Mouse (Mus musculus): ENCODE measurements around the gene Rapgef2. TPM values are rescaled to one million over a fixed set of nuclear protein-coding genes. Genes with fewer than 3 reads are reported as not detected.

Gene Rapgef2
- 10 to 100 TPM; 34.9 to 35.6 TPM for total RNA-seq (2021)
- long read RNA-seq, experiment 1, partial matches to known transcripts = 9 of 14 reads
- long read RNA-seq, experiment 1, other reads (novel, unspliced or antisense) = 5 of 14 reads
- long read RNA-seq, experiment 2, partial matches to known transcripts = 5 of 10 reads
- long read RNA-seq, experiment 2, other reads (novel, unspliced or antisense) = 5 of 10 reads

DNA sequence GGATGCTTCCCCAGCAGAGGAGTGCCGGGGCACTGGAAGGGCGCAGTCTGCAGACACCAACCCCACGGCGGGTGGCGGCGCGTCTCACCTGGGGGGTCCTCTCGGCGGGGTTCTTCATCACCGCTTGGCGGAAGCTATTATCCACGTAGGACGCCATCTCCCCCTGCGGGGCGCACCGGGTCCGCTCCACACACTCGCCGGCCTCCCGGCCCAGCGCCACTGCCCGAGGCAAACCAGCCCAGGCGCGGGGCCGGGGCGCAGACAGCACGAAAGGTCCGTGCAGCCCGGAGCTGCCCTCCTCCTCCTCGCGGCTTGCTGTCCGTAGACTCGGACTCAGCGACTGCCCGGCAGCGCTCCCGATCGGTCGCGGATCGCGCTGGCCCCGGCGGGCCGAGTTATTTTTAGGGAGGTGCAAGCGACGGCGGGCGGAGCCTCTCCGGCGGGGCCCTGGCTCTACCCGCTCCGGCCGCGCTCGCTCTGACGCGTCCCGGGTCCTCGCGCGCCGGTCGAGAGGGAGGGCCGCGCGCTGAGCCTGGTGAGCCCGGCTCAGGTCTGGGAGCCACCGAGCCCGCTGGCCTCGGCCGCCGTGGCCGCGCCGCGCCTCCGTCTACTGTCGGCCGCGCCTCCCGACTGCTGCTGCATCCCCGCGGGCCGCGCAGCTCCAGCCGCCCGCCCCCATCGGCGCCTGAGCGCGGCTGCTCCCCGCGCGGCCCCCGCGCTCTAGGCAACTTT, at the start of gene Rapgef2:
Gene Rapgef2 (minus strand): TSS at position 142 of the 732 bp plus-strand sequence.
- DNase-seq = peak; percentile 86
- intact Hi-C loops (cut with DNase I) = loop anchor here (1.0 to 5.0 kb wide), 6 partner anchors 34 to 329 kb away; partner anchors contain the start of gene Ppid

DNA sequence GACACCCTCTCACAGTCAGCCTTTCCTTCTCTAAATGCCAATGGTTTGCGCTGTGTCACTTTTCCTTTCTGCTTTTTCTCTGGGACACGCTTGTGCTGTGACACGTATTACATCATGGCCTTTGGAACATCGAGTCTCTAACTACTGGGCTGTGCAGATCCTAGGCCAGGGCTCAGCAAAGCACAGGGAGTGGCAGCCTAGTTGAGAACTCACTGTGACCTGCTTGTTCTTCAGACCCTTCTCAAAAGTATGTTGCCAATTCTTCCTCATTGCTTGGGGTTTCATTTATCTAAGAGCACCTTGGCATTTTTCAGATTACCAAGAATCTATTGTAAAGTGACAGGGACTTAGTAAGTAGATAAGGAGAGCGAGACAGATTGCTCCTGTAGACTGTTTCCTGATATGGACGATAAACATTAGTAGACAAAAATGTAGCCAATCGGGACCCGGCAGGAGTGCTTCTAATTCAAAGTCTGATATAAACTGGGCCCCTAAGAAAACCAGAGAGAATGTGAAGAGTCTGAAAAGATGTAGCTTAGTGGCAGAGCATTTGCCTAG, 47.4 kb upstream of the Rapgef2 start:
- intact Hi-C loops (cut with DNase I) = no loop called here
- no peak for DNase-seq

DNA sequence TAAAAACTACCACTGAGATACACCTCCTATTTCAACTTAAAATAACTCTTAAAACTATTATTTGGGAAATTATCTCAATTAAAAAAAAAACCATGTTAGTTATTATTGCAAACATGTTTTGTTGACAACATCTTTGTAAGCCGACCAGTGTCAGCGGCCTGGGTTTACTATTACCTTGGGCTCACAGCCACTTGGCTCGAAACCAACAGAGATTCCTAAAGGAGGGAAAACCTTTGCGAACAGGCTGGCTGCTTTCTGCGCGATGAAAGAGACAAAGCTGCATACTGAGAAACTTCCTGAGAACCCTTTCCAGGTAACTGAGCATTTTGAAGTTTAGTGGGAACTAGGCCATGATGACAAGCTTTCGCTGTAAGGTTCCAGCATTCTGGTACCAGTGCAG, 46.7 kb upstream of the Rapgef2 start:
- DNase-seq = peak in 1 of 2 experiments; percentile 21
- intact Hi-C loops (cut with DNase I) = no loop called here

DNA sequence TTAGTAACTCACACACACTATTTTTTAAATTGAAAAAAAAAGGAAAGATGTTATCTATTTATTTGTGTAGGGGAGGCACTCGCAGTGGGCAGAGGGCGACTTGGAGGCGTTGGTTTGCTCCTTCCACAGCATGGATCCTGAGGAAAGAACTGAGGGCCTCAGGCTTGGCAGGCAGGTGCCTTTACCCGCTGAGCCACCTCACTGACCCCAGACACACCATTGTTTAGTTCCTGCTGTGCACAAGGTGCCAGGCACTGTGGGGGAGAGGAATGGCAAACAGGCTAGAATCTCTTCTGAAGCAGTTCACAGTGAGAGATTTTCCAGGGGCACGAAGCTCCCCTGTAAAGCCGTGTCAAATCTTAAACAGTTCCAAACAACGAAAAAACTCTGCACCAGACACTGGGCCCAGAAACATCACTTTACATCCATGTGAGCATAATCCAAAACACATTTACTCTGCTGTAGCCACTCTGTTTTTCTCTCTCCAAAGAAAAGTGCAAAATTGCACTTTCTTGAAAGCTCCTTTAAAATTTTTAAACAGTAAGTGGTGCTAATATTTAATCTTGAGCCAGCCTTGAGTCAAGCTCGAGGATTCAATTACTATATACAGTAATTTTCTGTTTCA, 43.5 kb upstream of the Rapgef2 start:
- intact Hi-C loops (cut with DNase I) = no loop called here
- DNase-seq = no peak

DNA sequence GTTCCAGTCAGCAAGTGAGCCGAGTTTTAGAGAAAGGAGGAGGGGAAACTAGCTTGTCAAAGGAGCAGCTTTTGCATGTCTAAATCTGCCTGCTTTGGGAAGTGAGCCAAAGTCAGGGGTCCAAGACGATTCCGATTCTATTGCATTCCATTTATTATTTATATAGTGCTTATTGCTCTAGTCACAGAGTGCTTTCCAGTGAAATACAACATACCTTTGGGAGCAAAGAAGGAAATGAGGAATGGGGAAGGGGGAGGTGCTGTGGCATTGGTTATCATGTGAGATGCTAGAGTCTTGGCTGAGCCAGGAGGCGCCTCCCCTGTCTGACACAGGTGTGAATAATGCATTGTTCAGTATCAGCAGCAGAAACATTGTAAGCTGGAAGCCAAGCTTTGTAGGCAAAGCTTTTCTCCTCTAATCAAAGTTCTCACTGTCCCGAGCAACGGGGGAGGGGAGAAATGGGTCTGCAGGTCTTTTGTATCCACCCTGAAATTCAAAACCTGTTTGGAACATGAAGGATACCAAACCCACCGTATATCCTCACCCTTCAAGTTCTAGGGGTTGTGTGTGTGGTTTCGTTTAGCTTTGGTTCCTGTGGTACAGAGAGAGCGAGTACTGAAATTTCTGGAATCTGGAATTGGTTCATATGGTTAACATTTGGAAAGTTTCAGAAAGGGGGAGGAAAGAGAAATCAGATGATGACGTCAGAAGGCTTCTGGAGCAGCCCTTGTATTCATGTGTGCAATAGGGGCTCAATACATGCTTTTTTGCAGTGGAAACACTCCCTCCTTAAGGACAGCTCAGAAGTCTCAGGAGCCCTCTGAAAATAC, 38.6 kb upstream of the Rapgef2 start:
- intact Hi-C loops (cut with DNase I) = no loop called here
- no peak for DNase-seq

DNA sequence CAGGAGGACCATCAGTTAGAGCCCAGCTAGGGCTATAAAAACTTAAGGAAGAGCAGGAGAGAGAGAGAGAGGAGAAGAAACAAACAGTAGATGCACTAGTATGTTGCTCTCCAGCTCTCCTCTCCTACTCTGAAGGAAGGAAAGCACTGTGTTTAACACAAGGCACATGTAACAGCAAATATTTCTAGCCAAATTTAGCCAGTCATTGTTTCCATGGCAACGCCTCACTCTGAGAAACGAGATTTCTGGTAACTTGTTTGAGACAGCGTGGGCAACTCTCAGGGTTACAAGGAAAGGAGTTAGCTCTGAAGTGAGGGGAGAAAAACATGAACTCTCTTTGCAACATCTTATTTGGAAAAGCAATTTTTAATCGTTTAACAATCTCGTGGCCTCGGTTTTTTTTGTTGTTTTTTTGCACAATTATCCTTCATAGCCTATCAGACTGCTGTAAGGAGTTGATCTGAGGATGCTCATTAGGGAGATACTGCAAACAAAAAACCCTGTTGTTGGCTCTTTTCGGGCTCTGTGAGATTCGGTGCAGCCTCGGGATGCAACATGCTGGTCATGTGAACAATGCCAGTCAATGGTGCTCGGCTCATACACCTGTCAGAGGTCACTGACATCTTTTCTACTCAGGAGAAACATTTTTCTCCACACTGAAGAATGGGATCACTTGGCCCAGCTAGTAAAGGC, 27.8 kb upstream of the Rapgef2 start:
- DNase-seq = no peak
- intact Hi-C loops (cut with DNase I) = no loop called here

DNA sequence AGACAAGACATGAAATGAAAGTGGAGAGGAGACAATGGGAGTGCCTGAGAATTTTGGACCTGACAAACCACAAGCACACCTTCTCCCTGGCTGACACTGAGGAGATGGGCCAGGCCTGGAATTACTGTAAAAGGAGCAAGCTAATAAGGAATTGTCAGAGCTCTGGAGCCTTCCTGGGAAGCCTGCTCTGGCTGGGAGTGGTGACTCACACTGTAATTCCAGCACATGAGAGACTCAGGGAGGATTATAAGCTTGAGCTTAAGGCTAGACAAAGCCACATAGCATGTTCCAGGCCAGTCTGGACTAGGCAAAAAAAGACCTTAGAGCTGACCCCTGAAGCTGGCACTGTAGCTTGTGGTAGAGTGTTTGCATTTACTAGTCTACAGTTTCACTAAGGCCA, 25.6 kb upstream of the Rapgef2 start:
- no peak for DNase-seq
- intact Hi-C loops (cut with DNase I) = no loop called here

DNA sequence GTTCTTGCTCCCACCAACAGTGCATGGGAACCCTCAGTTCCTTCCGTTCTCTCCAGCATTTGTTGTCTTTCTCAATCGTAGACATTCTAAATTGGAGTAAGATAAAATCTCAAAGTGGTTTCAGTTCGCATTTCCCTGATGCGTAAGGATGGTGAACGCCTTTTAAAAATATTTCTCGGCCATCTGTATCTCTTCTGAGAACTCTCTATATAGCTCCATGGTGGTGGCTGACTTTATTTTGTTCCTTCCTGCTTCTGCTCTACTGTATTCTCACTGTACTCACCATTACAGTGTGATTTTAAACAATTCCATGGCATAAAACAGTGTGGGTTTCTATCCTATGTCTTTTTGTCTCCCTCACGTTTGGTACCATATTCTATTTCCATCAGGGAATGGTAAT, 23.9 kb upstream of the Rapgef2 start:
- intact Hi-C loops (cut with DNase I) = no loop called here
- no peak for DNase-seq

DNA sequence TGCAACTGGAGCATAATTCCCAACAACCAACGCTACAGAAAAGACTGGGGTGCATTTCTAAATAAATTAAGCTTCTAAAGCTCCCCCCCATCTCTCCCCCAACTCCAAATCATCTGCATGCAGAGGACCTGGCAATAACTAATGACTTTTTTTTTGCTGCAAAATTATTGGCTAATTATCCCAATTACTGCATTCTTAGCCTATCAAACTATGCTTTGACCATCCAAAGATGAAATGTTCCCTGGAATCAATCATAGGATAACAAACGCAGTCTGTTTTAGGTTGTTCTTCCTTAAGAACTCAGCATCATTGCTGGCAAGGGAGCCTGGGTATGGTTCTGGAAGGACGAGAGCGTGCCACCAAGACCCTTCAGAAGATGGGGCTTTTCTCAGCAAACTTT, 22.3 kb upstream of the Rapgef2 start:
- intact Hi-C loops (cut with DNase I) = no loop called here
- DNase-seq = no peak

DNA sequence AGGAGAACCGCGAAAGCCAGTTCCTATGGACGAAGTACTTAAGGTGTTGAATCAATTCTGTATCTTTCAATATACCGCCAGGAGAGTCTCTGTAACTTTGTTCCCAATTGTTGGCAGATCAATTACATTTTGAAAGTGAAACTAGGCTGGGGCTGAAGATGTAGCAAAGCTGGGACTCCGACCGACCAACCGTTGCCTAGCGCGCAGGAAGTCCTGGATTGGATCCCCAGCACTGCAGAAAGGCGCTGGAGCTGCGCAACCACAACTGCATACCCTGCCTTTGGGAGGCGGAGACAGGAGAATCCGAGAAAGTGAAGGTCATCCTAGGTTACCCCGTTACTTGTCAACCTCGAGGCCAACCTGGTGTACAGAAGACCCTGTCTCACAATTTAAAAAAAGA, 13.1 kb upstream of the Rapgef2 start:
- intact Hi-C loops (cut with DNase I) = no loop called here
- no peak for DNase-seq

DNA sequence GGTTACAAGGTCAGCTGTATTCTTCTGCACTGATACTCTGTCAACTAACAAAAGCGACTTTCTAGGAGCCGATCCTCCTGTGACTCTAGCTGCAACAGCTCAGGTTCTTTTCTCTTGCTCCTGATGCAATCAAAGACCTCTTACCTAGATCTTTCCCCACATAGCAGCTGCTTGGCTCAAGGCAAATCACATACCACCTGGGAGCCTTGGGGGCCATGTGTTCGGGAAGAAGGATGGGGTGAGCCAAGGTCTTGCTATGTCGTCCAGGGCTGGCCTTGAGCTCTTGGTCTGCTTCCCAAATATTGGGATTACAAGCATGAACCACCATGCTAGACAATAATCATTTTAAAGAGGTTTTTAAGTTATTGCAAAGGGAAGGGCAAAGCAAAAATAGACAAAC, 11.0 kb upstream of the Rapgef2 start:
- no peak for DNase-seq
- intact Hi-C loops (cut with DNase I) = no loop called here

DNA sequence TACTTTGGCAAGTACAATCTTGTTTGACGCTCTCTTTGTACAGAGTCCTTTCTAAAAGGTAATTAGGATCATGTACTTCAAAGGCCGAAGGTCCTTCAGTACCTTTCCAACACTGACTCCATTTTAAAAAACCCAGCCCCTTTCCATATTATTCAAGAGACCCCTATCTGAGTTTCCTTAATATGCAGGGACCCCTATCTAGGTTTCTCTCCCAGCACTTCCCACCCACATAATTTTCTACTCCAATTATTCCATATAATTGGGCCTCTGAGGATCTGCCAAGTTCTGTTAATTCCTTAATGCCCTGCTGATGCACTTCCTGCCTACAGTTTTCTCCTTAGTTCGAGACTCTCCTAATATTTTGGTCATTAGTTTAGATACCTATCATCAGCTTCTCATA, 10.3 kb upstream of the Rapgef2 start:
- intact Hi-C loops (cut with DNase I) = no loop called here
- DNase-seq = no peak

DNA sequence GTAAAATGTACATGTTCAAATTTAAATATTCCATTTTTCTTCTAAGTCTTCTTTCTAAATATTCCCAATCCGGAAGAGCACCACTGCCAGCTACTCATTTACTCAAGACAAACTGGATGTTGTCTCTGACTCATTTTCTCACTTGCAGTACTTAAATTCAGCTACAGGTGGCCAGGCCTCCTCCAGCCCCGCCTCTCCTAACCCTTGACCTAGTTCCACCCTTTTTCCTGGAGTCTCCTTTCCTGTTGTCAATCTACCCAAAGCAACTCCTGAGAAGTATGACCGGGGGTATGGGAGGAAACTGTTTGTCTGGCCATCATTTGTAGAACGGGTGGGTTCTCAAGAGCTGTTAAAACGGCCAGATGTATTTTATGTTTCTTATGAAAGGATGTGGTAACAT, 9.7 kb upstream of the Rapgef2 start:
- no peak for DNase-seq
- intact Hi-C loops (cut with DNase I) = no loop called here

DNA sequence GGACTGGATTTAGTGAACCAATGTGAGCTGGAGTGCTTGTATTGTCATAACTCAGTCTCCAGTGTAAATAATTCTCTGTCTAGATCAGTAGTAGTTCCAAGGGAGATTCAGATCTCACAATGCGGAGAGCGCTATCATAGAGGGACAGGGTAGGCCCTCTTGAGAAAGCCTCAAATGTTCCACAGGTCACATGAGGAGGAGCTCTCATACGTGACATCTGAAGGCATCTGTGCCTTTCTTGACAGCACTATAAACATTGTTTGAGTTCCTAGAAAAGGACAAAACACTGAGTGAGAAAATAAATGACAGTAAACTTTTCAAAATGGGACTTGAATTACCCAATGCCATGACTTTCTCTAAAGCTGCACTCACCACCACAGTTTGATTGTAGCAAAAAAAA, 8.4 kb upstream of the Rapgef2 start:
- no peak for DNase-seq
- intact Hi-C loops (cut with DNase I) = no loop called here

DNA sequence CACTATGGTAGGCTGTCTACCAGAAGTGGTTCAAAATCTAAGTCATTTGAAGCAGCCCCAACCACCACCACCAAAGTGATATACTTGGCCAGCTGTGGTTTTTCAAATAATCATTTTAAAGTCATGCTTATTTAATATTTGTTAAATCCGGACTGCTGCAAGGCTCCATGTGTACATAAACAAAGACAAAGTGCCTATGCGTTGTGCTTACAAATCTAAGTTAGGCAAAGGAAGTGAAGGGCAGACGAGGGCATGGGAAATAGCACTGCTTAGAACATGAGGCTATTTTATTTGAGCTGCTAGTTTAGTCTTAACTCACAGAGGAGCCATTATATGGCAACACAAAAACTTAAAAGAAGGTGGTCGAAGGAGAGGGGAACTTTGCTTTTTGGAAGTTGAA, 6.7 kb upstream of the Rapgef2 start:
- intact Hi-C loops (cut with DNase I) = no loop called here
- DNase-seq = no peak

DNA sequence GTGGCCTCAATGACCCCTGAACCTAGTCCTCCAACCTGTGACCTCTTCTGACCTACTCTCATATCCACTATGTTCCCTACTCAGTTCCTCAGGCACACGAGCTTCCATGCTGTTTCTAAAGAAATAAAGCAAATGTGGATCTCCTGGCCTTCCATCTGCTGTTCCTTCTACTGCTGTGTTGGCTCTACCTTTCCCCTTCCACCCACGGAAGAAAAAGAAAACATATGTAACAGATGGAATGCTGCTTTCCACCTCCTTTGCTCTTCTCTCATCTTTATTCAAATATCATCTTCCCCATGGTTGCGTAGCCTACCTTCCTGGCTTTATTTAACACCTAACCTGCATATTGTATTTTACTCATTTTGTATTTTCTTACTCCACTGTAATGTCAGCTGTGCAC, 2.7 kb upstream of the Rapgef2 start:
- intact Hi-C loops (cut with DNase I) = loop anchor here (5.0 kb wide), 4 partner anchors 47 to 332 kb away; partner anchors contain the start of gene Ppid
- DNase-seq = no peak

DNA sequence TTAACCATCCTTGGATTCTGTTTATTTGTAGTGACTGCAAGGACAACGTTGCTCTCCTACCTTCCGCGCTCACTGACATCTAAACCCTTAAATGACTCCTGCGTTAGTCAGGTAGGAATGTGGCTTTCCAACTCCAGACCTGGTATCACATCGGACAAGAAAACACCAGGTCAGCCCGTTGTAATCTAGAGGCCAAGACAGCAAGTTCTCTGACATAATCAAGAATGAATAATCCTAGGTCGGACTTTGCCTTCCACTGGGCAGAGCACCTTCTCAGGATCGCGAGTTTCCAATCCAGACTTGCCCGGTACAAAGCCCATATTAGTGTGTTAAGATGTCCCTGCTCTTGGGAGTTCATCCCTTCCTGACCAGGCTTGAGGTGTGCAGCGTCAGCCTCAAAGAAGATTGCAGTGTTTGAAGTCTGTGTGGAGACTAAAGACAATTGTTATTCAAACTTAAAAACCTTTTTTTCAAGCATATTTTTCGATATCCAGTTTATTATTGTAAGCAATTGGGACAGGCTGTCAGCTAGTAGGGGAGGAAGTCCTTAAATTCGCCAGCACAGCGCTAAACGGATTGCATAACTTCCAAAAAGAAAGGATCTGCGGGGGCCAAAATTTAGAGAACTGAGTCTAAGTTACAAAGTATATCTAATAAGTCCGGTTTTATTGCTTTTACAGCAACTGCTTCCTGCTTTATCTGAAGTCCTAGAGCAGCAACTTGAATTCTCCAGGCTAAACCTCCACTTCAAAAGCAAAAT, 1.6 kb upstream of the Rapgef2 start:
- DNase-seq = no peak
- intact Hi-C loops (cut with DNase I) = loop anchor here (2.0 to 5.0 kb wide), 5 partner anchors 35 to 331 kb away; partner anchors contain the start of gene Ppid

DNA sequence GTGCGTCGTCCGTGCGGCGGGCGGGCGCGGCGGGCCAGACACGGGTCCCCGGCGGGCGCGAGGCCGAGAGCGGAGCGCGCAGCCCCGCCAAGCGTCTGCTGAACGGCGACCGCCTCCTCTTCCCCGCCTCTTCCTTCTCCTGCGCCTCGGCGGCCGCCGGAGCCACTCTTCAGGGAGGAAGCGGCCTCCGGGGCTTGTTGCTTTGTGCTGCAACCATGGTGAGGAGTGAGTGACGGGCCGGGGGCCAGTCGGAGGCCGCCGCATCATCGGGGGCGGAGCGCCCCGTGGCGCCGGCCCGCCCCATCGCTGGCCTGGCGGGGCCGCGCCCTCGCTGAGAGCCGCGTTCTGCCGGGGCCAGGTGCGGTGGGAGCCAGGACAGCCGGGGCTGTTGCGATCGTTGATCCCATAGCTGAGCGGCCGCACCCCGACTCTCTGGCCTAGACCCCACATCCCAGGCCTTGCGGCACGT, 825 bp upstream of the Rapgef2 start:
- intact Hi-C loops (cut with DNase I) = loop anchor here (2.0 to 5.0 kb wide), 5 partner anchors 34 to 330 kb away; partner anchors contain the start of gene Ppid
- DNase-seq = peak; percentile 96

DNA sequence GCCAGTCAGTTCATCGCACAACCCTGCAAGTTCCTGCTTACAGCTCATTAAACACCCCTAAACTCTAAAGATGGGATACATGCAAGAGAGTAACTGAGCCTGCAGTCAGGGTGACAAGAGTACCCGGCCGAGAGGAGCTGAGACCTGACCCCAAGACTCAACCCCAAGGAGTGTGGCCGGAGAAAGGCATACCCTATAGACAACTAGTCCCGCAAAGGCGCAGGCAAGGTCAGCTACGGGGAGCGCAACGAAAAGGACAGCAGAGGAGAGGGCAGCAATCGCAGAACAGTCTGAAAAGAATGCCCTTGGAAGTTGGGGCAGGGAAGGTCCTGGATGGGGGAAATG, 314 bp downstream of the Rapgef2 start:
- intact Hi-C loops (cut with DNase I) = loop anchor here (1.0 to 5.0 kb wide), 6 partner anchors 33 to 329 kb away; partner anchors contain the start of gene Ppid
- DNase-seq = no peak
